Mouse (Mus musculus) ovary, postnatal 36 days (tissue): Measurements from ENCODE around the gene Wwc2.

Experiments used
- DNase-seq: peaks from one replicate; pipeline ENCODE4 v3.0.0; 2022; ENCODE audit warnings: low spot score, mixed read lengths

Gene Wwc2

GRCm38 (mm10) chr8:47990911-47991820 is at the start of gene Wwc2:
Gene Wwc2, minus strand, starts transcription at chr8:47990924.
- peak; percentile 78 for DNase-seq

GRCm38 (mm10) chr8:48038261-48038934 is 47.7 kb upstream of the Wwc2 start:
- no peak for DNase-seq

GRCm38 (mm10) chr8:48032046-48032445 is 41.3 kb upstream of the Wwc2 start:
- no peak for DNase-seq

DNA sequence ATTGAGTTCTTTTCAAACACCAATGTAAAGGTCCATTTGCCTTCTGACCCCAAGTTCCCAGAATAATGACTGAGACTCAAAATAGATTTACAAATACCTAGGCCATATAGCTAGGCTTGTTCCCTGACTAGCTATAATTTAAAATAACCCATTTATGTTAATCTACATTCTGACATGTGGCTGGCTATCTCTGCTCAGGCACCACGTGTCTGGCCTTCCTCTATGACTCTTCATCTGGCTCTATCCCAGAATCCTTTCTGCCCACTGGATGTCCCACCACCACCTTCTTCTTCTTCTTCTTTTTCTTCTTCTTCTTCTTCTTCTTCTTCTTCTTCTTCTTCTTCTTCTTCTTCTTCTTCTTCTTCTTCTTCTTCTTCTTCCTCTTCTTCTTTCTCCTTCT is 39.9 kb upstream of the Wwc2 start:
- no peak for DNase-seq

DNA sequence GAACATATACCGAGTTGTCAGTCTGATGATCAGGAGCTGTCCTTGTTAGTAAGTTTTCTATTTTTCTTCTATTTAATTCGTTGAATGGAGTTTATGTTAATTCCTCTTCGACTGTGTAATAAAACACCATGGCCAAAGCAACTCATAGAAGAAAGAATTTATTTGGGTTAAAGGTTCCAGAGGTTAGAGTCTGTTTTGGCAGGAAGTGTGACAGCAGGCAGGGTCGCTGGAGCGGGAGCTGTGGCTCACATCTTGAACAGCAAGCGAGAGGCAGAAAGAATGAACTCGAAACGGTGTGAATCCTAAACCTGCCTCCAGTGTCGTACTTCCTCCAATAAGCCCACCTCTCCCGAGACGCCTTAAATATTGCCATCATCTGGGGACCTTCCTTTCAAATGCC is 36.1 kb upstream of the Wwc2 start:
- DNase-seq = no peak

- DNase-seq = no peak
Measured at GRCm38 (mm10) chr8:48023206-48023605, 32.5 kb upstream of the Wwc2 start.

- no peak for DNase-seq
Measured at GRCm38 (mm10) chr8:48019737-48020136, 29.0 kb upstream of the Wwc2 start.

- DNase-seq = peak; percentile 71
Measured at GRCm38 (mm10) chr8:48016538-48016937, 25.8 kb upstream of the Wwc2 start.

DNA sequence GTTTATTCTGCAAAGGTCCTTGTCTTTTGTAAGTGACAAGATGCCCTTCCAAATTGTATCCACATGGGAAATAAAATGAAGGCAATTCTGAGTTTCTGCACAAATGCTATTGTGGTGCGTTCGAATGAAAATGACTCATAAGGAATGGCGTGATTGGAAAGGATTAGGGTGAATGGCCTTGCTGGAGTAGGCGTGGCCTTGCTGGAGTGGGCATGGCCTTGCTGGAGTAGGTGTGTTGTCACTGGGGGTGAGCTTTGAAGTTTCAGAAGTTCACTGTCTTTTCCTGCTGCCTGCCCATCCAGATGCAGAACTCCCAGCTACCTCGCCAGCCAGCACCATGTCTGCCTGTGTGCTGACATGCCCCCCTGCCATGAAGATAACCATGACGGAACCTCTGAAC is 23.7 kb upstream of the Wwc2 start:
- DNase-seq = no peak

GRCm38 (mm10) chr8:48013281-48013680 is 22.6 kb upstream of the Wwc2 start:
- DNase-seq = no peak

DNA sequence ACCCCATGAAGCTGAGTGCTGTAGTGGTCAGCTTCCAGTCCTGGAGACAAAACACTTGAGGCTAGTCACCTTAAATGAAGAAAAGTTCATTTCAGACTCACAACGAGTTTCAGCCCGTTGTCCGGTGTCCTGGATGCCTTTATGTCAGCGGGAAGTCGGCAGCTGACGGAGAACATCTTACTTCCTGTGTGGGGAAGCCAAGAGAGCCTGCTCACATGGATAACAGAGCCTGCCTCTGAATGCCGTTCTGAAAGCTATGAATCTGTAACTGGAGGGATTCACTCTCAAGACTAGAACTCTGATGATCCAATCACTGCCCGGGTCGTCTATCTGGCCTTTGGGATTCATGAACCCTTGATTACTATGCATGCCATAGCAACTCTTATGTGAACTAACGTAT is 21.1 kb upstream of the Wwc2 start:
- no peak for DNase-seq

DNA sequence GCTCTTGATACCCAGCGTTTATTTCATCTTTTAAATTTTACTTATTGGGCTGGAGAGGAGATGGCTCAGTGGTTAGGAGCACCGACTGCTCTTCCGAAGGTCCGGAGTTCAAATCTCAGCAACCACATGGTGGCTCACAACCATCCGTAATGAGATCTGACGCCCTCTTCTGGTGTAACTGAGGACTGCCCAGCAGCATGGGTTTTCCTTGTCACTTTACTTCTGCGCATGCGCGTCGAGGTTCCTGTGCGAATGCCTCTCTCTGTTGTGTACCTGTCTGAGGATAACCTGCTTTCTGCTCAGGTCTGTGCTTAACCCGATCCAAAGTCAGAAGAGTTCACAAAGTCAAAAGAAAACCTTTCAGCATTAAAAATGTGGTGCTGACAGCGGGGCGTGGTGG is 20.3 kb upstream of the Wwc2 start:
- no peak for DNase-seq

DNA sequence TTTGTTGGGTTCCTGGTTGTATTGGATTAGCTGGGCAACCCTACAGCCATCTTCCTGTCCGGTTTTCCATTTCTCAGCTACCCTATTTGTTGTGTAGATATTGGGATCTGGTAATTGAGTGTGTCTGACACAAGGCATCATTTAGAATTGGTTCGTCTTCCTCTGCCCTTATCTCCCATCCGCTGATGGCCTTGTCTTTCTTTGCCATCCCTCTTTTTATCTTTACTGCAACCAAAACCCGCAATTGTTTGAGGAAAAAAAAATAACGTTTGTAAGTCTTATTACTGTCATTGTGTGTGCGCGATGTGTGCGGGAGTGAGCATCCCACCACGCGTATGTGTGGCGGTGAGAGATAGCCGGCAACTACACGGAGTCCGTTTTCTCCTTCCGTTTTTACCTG is 18.7 kb upstream of the Wwc2 start:
- DNase-seq = no peak

DNA sequence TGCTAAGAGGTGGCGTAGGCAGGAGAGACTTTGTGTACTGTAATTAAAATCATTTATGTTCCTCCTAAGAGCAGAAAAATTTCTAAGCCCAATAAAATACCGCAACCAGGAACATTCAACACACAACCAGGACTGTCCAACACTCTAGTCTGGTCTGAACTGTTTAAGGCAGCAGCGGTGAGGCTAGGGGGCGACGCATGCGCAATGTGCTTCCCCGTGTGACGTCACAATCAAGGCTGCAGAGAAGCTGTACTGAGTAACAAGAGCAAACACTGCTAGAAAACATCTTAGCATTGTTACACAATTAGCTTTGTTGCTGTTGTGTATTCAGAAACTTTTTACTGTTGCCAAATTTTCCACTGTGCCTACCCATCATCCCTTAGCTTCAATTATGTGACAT is 18.2 kb upstream of the Wwc2 start:
- no peak for DNase-seq

DNA sequence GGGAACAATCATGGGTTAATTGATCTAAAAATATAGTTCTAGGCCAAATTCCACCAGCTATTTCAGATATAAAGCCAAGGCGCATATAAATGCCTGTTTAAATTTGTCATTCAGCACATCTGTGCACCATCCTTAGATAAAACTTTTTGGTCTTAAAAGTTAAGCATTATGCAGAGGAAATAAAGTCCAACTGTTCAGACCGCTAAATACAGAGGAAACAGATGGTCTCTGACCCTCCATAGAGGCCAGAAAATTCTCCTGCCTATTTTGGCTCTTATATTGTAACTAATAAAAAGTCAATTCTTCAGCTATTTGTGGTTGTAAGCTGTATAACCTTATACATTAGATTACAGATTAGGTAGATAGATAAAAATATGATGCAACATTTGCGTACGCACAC is 16.1 kb upstream of the Wwc2 start:
- DNase-seq = no peak

DNA sequence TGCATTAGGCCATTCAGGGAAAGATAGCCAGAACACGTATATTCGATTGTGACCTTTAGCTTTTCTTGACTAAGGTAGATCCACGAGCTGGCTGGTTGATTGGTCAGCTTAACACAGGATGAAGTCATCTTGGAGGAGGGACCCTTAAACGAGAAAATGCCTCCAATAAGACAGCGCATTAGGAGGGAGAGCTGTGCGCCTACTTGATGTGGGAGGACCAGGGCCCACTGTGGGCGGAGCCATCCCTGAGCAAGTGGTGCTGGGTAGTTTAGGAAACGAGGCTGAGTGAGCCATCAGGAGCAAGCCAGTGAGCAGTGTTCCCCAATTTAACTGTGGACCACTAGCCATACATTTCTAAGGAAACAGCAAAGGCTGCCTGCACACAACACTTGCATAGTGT is 11.8 kb upstream of the Wwc2 start:
- DNase-seq = no peak

- no peak for DNase-seq
Measured at GRCm38 (mm10) chr8:48001395-48001794, 10.7 kb upstream of the Wwc2 start.

DNA sequence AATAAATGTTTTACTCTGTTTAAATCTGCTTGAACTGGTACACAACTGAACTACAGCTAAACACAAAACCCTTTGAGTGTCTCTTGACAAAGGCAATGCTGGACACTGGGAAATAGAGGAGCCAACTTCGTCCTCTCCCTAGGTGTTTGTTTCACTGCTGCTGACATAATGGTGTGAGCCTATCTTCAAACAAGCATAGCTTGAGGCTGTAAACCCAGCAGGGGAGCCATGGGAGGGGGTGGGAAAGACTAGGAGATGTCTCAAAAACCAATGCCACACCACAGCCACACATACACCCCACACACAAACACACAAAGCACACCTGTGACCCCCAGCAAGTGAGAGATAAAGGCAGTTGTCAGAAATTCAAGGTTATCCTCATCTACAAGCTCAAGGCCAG is 6.0 kb upstream of the Wwc2 start:
- no peak for DNase-seq

- no peak for DNase-seq
Measured at GRCm38 (mm10) chr8:47996126-47996525, 5.4 kb upstream of the Wwc2 start.

DNA sequence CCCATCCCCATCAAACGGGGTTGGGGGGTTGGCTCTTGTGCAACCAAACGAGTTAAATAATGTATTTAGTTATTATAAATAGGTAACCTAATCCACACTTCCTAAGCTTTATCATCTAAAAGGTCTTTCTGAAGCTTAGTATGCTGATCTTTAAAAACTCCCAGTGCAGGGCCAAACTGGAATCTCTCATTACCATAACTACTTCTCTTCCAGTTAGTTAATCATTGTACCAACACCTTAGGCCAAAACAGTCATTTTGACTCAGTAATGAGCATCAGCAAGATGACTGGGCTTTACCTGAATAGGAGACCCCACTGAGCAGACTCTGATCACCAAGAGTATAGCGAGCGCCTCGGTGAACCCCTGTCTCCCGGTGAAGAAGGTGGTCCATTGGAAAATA is 4.7 kb upstream of the Wwc2 start:
- DNase-seq = no peak

GRCm38 (mm10) chr8:47994618-47995274 is 4.0 kb upstream of the Wwc2 start:
- peak; percentile 43 for DNase-seq

- DNase-seq = peak; percentile 98
Measured at GRCm38 (mm10) chr8:47990386-47990772, 345 bp downstream of the Wwc2 start.
